Mouse (Mus musculus) adrenal gland, postnatal 36 days (tissue): ENCODE data around the gene Zfp512b. TPM values are rescaled to one million over a fixed set of nuclear protein-coding genes. Genes with fewer than 3 reads are reported as not detected.

Experiments
- DNase-seq, 2 experiments: peaks; one replicate each; pipeline ENCODE4 v3.0.0; 2021; ENCODE audit warnings: mixed read lengths in 1 of 2
- total RNA-seq, 2 experiments: library from RNA; stranded (reverse); gene quantifications; 2 replicates each; pipeline ENCODE4 v1.2.3; 2021

Gene Zfp512b
- total RNA-seq, 2 experiments from 2014 or later: 43.1 to 61.3 TPM

DNA sequence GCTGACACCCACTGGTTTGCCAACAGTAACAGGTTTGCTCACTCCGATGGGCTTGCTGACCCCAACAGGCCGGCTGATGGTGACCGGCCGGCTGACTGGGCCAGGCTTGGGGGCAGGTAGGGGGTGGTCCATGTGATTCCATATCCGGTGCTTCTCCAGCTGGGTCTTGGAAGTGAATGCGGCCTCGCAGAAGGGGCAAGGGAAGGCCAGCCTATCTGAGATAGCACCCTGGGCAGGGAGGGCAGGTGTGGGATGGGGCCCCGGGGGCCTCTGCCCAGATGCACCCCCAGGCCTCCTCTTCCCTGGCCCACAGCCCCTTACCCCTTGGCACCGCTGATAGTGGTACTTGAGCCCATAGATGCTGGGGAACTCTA lies 2.9 kb downstream of the Zfp512b start:
- DNase-seq: no peak

DNA sequence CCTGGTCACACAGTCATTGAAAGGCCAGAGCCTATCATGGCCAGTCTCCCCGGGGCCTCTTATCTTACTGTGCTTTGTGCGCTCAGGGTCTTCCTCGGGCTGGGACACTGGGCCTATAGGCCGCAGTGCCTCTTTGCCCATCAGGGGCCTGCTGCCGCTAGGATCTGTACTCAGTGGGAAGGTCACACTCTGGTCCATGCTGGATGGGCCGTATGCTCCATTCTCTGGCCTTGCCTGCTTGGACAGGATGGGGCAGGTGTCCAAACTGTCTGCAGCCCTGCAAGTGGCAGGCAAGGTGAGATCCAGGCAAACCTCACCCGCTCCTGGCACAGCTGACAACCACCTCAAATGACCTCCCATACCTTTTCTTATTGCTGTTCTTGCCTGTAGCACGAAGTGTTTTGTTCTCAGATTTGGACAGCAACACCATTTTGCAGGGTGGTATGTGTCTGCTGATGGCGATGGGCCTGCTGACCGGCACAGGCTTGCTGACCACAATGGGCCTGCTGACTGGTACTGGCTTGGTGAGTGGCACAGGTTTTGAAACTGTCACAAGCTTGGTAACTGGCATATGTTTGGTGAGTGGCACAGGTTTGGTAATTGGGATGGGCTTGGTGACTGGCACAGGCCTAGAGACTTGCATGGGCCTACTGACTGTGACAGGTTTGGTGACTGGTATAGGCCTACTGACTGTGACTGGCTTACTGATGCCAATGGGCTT lies 3.4 kb downstream of the Zfp512b start:
- DNase-seq: no peak

DNA sequence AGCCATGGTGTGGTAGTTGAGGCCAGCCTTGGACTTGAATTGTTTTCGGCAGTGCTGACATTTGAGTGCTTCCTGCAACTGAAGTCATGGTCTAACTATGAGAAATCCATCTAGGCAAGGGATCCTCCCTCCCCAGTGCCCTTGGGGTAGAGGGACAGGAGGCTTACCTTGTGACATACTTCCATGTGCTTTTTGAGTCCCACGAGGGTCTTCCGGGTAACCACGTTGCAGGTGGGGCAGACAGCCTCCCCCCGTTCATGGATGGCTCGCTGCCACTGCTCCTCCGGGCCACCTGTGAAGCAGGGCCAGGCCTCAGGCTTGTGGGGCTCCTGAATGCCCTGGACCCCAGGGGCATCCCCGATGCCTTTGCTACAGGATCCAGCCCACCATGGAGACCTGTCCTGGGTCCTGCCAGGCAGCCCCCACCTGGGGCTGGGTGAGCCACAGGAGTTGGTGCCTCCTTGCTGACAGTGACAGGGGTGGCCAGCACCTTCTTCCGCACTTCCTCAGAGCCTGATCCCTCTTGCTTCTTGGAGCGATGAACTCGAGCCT lies 4.3 kb downstream of the Zfp512b start:
- no peak for DNase-seq

- no peak for DNase-seq
These were observed 4.8 kb downstream of the Zfp512b start for GRCm38 (mm10) chr2:181587796-181588195.

- no peak for DNase-seq
These were observed 6.5 kb downstream of the Zfp512b start for GRCm38 (mm10) chr2:181586124-181586523.

DNA sequence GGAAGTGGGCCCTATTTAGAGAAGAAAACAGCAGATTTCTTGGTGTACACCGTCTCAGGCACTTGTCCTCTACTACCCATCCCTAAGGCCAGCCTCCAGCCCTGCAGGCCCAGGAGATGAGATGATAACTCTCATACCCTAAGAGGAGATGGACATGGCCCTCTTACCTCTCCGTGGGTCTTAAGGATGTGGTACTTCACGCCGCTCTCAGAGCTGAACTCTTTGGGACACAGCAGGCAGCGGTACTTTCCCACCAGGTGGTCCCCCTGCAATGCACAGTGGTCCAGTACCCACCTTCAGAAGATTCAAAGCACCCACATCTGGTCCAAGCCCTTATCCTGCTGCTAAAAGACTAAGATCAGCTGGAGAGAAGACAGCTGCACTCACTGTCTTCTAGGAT lies 7.1 kb downstream of the Zfp512b start:
- no peak for DNase-seq

- DNase-seq: no peak
These were observed 8.1 kb downstream of the Zfp512b start, which contains the start of gene Uckl1 for GRCm38 (mm10) chr2:181584411-181584942. TSS of gene Uckl1 (minus strand) at chr2:181584892.

DNA sequence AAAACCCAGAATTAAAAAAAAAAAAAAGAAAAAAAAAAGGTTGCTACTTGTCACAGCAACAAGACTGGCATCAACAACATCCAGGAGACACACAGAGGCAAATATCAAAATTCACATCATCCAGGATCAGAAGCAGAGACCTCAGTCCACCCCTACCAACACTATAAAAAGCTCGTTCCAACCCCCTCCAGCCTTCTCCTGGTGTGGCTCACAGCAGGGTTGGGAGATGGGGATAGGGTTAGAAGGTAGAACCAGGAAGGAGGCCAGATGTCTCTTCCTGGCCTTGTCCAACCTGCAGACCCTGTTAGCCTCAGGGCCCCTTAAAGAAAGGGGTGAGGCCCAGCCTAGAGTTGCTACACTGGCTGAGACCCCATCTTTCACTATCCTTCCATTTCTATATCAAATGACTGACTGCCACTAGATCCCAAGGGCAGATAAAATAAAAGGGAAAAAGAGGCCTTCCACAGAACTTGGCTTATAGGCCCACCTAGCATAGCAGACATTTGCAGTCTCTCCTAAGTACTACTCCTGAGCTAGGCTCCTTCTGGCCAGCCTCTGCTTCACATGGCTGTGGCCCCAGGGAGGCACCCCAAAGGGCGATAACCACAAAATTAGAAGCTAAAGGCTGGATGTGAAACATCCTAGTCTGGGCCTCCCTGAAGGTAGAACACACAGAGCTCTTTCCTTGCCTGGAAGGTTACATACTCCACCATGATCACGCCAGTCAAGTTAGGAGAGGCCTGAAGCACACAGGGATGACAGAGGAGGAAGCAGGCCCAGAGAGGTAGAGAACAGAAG lies 8.9 kb downstream of the Zfp512b start:
- no peak for DNase-seq

GRCm38 (mm10) chr2:181582939-181583338 lies 9.7 kb downstream of the Zfp512b start:
- no peak for DNase-seq

DNA sequence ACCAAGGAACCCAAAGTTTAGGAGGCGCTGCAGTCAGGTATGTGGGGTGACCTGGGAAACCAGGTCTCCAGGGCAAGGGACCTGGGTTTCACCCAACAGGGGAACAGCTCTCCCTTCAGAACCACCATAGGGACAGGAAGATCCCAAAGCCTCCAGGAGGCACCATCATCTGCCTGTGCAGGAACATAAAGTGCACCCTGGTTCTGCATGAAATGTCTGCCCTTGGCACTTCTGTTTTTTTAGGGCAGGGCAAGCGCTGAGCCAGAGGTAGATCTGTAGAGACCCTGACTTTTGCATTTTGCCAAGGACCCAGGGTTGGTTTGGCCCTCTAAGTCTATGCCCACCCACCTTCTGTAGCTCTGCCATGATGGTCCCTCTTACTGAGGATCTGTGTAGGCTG lies 10.2 kb downstream of the Zfp512b start:
- DNase-seq: no peak

- DNase-seq: peak; percentile 93 to 95
These were observed 11.0 kb downstream of the Zfp512b start for GRCm38 (mm10) chr2:181581402-181582120.

- DNase-seq: peak; percentile 88 to 90
These were observed 11.6 kb downstream of the Zfp512b start for GRCm38 (mm10) chr2:181581016-181581401.

GRCm38 (mm10) chr2:181580131-181580772 lies 12.4 kb downstream of the Zfp512b start:
- no peak for DNase-seq

- DNase-seq: no peak
These were observed 12.9 kb downstream of the Zfp512b start for GRCm38 (mm10) chr2:181579681-181580080.

DNA sequence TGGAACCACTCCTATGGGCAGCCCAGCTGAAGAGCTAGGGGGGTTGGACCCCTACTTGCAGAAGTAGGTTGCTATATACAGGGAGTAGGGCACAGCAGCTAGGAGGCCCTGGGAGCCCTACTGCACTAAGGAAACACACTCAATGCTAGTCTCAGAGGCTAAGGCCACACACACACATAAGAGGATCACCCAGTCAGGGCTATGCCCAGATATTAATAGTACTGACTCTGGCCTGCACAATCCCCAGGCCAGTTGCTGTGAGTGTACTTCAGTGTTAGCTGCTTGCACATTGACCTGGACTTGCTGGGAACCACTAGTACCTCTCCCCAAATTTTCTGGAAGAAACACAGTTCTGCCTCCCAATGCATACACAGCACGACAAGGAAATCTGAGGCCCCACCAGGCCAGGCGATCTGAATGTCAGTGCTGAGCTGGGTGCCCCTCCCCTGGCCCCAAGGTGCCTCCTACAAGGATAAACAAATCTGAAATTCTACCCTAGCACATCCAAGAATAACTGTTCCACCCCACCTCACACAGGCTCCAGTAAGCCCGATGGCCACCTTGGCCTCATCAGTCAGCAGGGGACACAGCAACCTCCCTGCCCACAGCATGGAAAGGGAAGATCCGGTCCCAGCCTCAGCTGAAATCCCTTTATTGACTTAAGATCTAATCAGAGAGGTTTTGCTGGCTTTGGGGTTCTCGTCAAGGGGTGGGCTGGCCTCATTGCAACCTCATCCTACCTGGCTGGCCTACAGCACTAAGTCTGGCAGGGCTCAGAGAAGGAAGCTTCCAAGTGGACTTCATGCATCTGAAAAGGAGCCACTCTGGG lies 13.6 kb downstream of the Zfp512b start:
- no peak for DNase-seq

DNA sequence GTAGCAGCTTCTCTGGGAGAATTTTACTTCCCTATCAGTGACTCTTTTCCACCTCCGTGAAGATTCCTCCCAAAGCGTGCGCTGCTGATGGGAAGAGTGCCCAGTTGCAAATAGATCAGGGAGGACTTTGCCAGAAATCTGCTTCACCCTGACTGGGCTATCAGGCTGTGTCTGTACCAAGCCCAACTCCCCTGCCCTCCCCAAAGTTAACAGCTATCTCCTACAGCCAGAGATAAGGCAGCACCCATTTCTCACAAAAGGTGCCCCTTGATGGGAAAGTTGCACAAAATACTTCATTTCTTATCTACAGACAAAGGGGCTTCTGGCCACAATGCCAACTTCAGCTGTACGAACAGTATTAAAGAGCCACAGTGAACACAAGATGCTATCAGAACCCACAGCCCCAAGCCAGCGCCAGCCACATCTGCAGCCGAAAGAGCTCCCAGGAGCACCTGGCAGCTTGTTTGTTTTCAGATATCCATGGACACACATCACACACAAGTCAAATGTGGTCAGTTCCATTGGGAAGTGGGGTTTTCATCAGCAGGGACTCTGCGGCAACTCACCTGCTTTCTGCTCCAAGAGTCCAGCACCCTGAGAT lies 14.5 kb downstream of the Zfp512b start:
- DNase-seq: no peak

DNA sequence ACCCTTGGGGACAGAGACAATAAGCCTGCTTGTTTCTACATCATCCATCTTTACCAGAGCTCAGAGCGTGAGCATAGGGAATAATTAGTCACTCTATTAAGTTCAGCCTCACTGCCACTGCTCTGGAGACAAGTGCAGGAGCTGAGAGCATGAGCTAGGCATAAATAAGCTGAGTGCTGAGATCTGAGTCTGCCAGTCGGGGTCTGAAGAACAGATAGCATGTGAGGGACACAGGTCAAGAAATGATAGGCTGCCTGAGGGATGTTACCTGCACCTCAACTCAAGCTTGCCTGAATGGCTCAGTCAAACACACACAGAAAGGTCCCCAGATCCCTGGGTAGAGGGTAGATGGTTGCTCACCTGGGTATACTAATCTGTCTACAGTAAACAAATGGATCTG lies 15.5 kb downstream of the Zfp512b start:
- no peak for DNase-seq

DNA sequence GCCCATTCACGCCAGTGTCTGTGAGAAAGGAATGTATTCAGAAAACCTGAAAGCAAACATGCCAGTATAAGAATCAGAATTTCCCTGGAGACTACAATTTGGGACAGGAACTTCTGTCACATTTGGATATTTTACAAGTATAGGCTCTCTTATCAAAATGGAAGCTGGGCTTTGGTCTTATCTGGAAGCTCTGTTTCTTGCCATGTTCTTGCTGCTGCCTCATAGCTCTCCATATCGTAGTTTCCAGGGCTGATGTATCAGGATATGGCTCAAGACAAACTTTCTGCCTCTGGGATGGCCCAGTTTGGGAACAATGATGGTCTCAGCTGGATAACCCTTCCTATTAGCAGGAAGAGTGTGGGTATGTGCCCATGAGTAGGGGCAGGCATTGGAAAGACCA lies 16.0 kb downstream of the Zfp512b start:
- no peak for DNase-seq

- no peak for DNase-seq
These were observed 17.6 kb downstream of the Zfp512b start for GRCm38 (mm10) chr2:181574921-181575545.

DNA sequence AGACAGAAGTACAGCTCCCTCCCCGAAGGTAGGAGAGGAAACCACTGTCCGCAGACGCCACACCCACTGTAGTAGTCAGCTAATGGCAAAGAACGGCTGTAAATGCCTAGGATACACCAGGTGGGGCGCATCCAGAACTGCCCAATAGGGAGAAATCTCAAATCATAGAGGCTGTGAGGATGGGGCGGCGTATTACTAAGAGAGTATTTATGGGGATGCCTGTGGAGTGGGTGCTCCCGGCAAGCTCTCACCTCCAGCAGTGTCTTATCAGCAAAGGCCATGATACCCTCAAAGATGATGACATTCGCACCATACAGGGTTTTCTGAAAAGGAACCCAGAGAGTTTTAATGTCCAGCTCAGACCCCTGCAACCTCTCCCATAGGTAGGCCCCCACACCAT lies 18.6 kb downstream of the Zfp512b start:
- DNase-seq: no peak
